Mouse (Mus musculus) E14TG2a.4 (cell line): Measurements from ENCODE around the gene Trpv6.

ENCODE experiments used
- CTCF ChIP-seq: conservative IDR thresholded peaks from 2 replicates; pipeline ENCODE4 v1.5.1; 2014; ENCODE audit warnings: low read length
- NANOG ChIP-seq: IDR thresholded peaks from 2 replicates; pipeline ENCODE4 v1.6.1; 2014; ENCODE audit warnings: borderline replicate concordance, low read length, mixed read lengths
- POU5F1 ChIP-seq: IDR thresholded peaks from 2 replicates; pipeline ENCODE4 v1.6.1; 2014; ENCODE audit warnings: low read length, borderline replicate concordance

DNA sequence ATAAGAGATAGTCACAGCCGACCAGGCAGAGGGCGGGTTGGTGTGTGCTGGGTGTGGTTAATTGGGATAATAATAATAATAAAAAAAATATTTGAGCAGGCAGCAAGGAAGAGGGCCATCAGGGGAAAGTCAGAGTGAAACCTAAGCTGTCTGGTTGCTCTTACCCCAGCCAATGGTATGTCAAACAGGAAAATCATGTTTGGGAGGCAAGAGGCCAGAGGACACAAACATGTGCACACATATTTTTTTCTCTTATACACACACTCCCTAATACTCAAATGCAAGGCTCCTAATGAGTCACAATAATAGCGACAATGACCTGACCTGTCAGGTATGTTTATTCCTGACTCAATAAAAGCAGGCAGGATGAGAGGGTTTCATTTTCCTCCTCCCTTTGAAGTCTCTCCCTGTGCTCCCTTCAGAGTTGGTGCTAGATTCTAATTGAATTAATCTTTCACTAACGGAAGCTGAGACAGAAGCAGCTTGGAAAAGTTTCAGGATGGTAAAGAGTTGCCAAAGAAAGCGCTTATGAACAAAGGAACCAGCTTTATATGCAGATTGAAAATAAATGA is 59.6 kb downstream of the Trpv6 start:
- TF ChIP-seq CTCF, result no peak
- TF ChIP-seq NANOG, result no peak
- TF ChIP-seq POU5F1, result no peak
